Mouse (Mus musculus) ES-CJ7 (cell line): ENCODE measurements around the gene Senp2.

Experiments
- DNase-seq: peaks from one replicate; pipeline ENCODE4 v3.0.0; 2011; ENCODE audit warnings: low read depth, low spot score

Senp2 gene

DNA sequence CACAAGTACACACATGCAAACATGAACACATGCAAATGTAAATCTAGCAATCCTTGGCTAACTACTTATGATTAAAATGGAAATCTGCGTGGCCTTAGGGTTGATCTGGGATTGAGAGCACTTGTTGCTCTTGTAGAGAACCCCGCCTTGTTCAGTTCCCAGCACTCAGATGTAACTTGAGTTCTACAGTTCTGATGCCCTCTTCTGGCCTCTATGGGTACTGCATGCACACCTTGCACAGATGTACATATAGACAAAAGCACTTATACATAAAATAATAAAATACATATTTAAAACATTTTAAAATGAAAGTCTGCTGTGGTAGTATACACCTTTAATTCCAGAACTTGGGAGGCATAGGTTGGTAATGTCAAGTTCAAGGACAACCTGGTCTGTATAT lies 12.8 kb downstream of the Senp2 start:
- peak; percentile 81 for DNase-seq

- DNase-seq, result no peak
These were observed 18.2 kb downstream of the Senp2 start for GRCm38 (mm10) chr16:22027474-22027873.

GRCm38 (mm10) chr16:22038554-22038953 lies 29.3 kb downstream of the Senp2 start:
- DNase-seq, result no peak

DNA sequence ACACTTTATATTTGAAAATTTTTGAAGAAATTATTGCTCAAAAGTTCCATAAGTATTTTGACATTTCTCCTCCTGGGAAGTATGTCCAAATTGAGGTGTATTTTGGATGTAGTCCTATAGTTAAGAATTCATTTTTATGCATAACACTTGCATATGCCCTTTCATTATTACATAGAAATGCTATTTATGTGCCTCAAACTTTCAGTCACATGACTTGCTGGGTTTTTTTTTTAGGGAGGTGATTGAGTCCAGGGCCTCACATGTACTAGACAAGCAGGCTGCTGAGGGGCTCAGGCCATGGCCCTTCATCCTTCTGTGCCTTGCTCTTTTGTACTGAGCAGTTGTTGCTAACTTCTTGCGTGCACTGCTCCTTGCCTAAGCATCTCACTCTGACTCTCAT lies 30.7 kb downstream of the Senp2 start:
- no peak for DNase-seq

DNA sequence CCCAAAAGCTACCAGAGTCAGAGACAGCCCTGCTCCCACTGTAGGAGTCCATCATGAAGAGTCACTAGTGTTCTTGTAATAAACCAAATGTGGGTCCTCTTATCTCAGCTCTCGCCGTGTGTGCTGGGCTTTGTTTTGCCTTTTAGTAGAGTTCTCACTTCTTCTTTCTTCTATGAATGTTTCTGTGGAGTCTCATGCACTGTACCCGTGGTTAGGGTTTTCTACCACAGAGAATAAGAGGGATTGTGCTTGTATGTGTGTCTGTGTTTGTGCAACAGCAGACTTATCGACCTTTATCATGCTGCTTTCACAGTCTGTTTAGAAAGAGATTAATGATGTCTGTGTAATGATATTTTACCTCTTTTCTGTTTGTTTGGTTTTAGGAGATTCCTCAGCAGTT lies 34.5 kb downstream of the Senp2 start:
- DNase-seq, result no peak

GRCm38 (mm10) chr16:22045930-22046329 lies 36.6 kb downstream of the Senp2 start:
- no peak for DNase-seq

GRCm38 (mm10) chr16:22046739-22047366 lies 37.6 kb downstream of the Senp2 start:
- no peak for DNase-seq

- DNase-seq, result peak; percentile 30
These were observed 44.1 kb downstream of the Senp2 start for GRCm38 (mm10) chr16:22053411-22053810.

DNA sequence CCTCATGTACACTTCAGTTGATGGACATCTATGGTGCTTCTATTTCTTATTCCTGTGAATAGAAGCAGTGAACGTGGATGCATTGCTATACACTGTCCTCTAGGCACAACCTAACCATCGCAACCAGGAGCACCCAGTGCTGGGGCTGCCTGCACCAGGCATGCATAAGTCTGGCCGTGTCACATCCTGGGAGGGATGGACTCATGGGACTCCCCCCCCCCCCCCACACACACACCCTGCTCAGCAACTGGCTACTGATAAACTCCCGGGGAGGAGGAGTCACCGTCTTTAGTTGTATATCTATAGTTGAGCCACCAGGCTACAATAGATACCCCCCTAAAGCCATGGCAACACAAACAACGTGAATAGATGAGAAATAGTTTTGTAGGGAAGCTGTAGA lies 48.2 kb downstream of the Senp2 start:
- DNase-seq, result no peak

DNA sequence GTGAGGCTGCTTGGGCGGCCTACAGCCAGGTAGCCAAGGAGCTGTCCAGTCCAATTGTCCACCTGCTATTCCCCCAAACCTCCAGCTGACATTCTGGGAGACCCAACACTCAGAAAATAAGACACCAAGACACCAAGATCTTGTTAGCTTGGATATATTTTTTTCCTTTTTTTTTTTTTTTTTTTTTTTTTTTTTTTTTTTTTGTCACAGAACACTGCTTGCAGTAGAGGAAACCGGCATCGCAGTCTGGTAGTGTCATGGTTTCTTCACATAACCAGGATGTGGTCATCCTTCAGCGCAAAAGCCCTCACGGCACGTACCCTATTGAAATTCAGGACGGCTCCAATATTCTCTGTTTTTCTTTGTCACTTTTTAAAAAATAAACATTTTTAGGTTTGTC lies 49.6 kb downstream of the Senp2 start:
- no peak for DNase-seq

GRCm38 (mm10) chr16:22060416-22060815 lies 51.1 kb downstream of the Senp2 start:
- no peak for DNase-seq

- no peak for DNase-seq
These were observed 52.4 kb downstream of the Senp2 start for GRCm38 (mm10) chr16:22061555-22062160.

DNA sequence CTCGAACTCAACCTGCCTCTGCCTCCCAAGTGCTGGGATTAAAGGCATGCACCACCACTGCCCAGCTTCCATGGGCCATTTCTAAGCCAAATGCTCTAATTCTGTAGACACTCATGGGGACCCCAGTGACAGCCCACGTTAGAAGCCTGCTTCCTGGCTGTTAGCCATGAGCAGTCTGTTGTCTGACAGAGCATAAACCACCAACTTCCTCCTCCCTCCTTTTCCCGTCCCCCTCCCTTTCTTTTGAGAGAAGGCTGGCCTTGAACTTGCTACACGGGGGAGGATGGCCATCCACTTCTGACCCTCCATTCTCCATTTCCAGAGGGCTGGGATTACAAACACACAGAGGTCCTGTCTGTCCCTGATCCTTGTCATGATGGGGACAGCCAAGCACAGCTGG lies 53.0 kb downstream of the Senp2 start:
- no peak for DNase-seq

DNA sequence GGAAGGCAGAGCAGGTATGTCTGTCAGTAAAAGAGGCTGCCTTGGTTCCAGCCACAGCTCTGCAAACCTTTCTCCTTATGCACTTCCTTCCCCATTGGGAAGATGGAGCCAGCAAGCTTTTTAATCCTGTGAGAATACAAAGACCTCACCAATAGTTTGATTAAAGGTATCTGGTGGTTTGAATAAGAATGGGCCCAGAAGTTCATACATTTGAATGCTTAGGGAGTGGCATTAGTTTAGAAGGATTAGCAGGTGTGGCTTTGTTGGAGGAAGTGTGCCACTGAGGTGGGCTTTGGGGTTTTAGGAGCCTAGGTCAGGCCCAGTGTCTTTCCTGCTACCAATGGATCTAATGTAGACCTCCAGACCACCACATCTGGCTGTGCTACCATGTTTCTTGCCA lies 56.3 kb downstream of the Senp2 start:
- DNase-seq, result peak; percentile 41

- no peak for DNase-seq
These were observed 58.1 kb downstream of the Senp2 start for GRCm38 (mm10) chr16:22067406-22067805.

- peak; percentile 52 for DNase-seq
These were observed 62.1 kb downstream of the Senp2 start for GRCm38 (mm10) chr16:22071361-22071760.

DNA sequence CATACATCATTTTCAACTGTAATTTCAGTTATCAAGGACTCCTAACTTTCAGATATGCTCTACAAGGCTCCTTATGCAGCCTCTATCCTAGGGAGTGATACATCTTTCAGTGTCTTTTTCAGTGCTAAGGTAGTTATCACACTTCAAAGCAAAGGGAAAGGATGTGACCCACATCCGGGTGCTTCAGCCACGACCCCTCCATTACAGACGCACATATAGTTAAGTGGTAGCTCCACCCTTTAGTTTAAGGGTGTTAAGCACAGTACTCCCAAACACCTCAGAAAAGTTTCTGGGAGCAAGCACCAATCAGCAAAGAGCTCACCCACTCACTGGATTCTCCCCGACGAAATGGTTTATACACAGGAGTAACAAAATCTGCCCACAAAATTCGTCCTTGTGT lies 65.8 kb downstream of the Senp2 start:
- no peak for DNase-seq

DNA sequence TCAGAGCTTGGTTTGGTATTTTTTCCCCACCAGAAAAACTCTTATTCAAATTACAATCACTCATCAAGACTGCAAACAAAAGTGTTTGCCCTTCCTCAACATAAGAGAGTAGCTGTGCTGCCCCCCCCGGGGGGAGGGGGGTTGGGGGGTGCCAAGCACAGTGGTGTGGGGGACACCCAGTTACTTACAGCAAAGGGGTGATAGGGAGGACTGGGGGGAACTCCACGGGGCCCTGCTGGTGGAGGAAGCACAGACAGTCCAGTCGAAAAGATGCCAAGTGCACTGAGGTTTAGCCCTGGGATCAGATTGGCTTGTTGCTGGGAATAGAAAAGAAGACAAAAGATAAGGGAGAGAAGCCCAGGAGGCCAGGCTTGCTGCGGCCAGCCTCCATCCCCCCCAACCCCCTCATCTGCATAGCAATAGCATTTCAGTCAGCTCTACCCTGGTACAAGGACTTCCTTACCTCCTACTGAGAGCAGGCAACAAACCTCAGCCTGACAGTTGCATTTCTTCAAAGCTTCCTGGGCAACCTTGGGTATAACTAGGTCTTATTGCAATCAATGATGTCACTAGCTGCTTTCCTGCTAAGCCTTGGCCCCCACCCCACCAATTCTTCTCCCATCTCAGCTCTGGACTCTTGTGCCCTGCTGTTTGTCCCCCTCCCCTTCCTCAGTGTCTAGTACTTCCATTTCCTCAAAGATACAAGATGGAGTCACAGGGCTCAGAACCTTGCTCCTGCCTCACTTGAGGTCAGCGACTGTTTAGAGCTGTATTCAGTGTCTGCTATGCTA lies 66.7 kb downstream of the Senp2 start:
- DNase-seq, result peak; percentile 91

GRCm38 (mm10) chr16:22076620-22076941 lies 67.3 kb downstream of the Senp2 start:
- peak; percentile 43 for DNase-seq

DNA sequence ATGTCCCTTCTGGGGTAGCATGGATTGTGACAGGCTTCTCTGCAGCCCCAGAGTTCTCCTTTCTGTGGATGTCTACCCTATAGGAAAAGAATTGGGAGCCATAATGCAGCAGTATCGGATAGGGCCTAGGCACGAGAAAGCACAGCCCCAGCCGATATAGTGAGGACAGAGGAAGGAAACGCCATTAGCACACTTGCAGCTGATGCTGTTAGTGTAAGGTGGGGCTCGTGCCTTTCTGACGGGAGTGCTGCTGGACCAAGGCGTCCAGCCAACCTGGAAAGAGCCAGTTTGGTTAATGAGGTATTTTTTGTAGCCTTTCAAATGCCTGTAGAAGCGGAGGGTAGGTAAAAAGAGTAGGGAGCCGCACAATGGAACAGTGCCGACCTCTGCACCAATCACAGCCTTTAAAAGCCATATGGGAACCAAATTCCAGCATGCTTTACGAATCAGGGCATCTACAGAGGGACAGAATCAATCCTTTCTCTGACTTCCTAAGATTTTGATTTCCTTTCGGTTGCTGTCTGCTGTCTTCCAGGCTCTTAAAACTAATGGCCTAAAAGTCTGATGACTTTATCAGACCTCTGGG lies 70.9 kb downstream of the Senp2 start:
- no peak for DNase-seq

DNA sequence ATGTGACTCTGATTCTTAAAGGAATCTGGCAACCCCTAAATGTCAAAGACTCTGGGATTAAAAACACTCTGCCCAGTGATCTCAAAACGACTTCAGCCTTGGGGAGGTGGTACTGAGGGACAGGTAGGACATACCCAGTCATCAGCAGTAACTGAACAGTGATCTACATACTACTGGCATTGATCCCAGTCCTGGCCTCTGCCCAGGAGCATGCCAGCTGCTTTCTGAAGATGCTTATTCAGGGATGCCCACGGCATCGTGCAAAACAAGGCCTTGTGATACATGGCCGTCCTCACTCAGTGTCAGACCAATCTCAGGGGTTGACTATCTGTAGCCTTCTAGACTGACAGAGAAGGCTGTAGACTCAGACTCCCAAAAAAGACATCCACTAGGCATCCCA lies 76.1 kb downstream of the Senp2 start:
- no peak for DNase-seq

GRCm38 (mm10) chr16:22091255-22091783 lies 82.0 kb downstream of the Senp2 start:
- no peak for DNase-seq
